Mouse (Mus musculus) liver, adult 2 months (tissue): ENCODE measurements around the gene Gm26602.

Experiments
- CTCF ChIP-seq: fragments of 200-500 bp; IDR thresholded peaks from 2 replicates; pipeline ENCODE4 v1.5.1; 2011; ENCODE audit warnings: low read depth, low read length, control low read depth
- POLR2A ChIP-seq: fragments of 200-500 bp; IDR thresholded peaks from 2 replicates; pipeline ENCODE4 v1.6.1; 2011; ENCODE audit warnings: low read length, control low read depth; ENCODE audit not compliant: insufficient read depth; ENCODE audit errors: extremely low read depth

- TF ChIP-seq POLR2A (no peak), CTCF (no peak)
These were observed 44.1 kb upstream of the Gm26602 start for GRCm38 (mm10) chr10:79866601-79867000.
